Mouse (Mus musculus) embryonic facial prominence, embryonic 14.5 days (tissue): Measurements from ENCODE around the gene Dkc1. TPM values are rescaled to one million over a fixed set of nuclear protein-coding genes. Genes with fewer than 3 reads are reported as not detected.

Experiments used
- ATAC-seq: fragments of 200-750 bp; cut with Nextera tagmentation; 2 replicates; pipeline ENCODE4 v1.8.0; 2017; ENCODE audit warnings: low read depth, moderate number of reproducible peaks, moderate TSS enrichment
- DNase-seq: peaks from one replicate; pipeline ENCODE4 v3.0.0-alpha.2; 2015; ENCODE audit warnings: low spot score
- H3K27ac ChIP-seq: fragments of 300-500 bp; sonication (generic); replicated peaks from 2 replicates; pipeline ENCODE4 v1.5.1; 2014; ENCODE audit warnings: low read depth, mild to moderate bottlenecking, low read length, moderate library complexity
- H3K27me3 ChIP-seq: fragments of 300-500 bp; sonication (generic); replicated peaks from 2 replicates; pipeline ENCODE4 v1.6.1; 2014; ENCODE audit warnings: low read length; ENCODE audit not compliant: control insufficient read depth, insufficient read depth
- H3K36me3 ChIP-seq: fragments of 300-500 bp; sonication (generic); 2 replicates; pipeline ENCODE4 v1.6.1; 2014; ENCODE audit warnings: low read length, mixed read lengths; ENCODE audit not compliant: control insufficient read depth, insufficient read depth
- H3K4me1 ChIP-seq: fragments of 300-500 bp; sonication (generic); 2 replicates; pipeline ENCODE4 v1.6.1; 2014; ENCODE audit warnings: antibody characterized with exemption, low read length; ENCODE audit not compliant: control insufficient read depth, insufficient read depth
- H3K4me2 ChIP-seq: fragments of 300-500 bp; sonication (generic); 2 replicates; pipeline ENCODE4 v1.6.1; 2014; ENCODE audit warnings: low read depth, mild to moderate bottlenecking, low read length, moderate library complexity, mixed read lengths
- H3K4me3 ChIP-seq: fragments of 300-500 bp; sonication (generic); 2 replicates; pipeline ENCODE4 v1.5.1; 2014; ENCODE audit warnings: low read depth, mild to moderate bottlenecking, low read length
- H3K9ac ChIP-seq: fragments of 300-500 bp; sonication (generic); 2 replicates; pipeline ENCODE4 v1.6.1; 2014; ENCODE audit warnings: low read depth, mild to moderate bottlenecking, low read length, moderate library complexity, mixed read lengths
- H3K9me3 ChIP-seq: fragments of 300-500 bp; sonication (generic); 2 replicates; pipeline ENCODE4 v1.6.1; 2016; ENCODE audit warnings: low read length; ENCODE audit not compliant: control insufficient read depth
- WGBS: fragments of 180-500 bp; shearing (Covaris S2); extraction: QIAGEN DNeasy Blood & Tissue Kit; methylation state at CpG from one replicate; pipeline ENCODE4 v1.1.7; 2014; 5-methylcytosine and 5-hydroxymethylcytosine counted together
- polyA plus RNA-seq: library from polyadenylated mRNA; unstranded; fragments of >200 nt; fragmentation: Nextera tagmentation; extraction: Ambion mirVana; gene quantifications from 2 replicates; pipeline ENCODE4 v1.2.1, GENCODE M21; 2014

Gene Dkc1
- polyA plus RNA-seq, 1 experiment from 2014 or later = 109 TPM

- Histone ChIP-seq H3K4me3 (no peak overlapping the region), H3K27me3 (no peaks in the 10 kb centered on the region), H3K36me3 (no peaks in the 10 kb centered on the region), H3K4me1 (no peaks in the 10 kb centered on the region), H3K9ac (no peak overlapping the region), H3K27ac (no peak overlapping the region), H3K9me3 (no peaks in the 10 kb centered on the region), H3K4me2 (no peak overlapping the region)
- no peak for ATAC-seq
- DNase-seq = peak; percentile 3
- 19% methylated on average over 1 of the region's 1 CpGs for WGBS
Observed at GRCm38 (mm10) chrX:75085654-75086053, 10.0 kb upstream of the Dkc1 start.

GRCm38 (mm10) chrX:75096163-75096770 lies 613 bp downstream of the Dkc1 start:
- DNase-seq (peak; percentile 26), ATAC-seq (no peak)
- Histone ChIP-seq H3K4me3 (peak overlapping the region; percentile 56), H3K9me3 (no peaks in the 10 kb centered on the region), H3K4me2 (peak overlapping the region; percentile 57), H3K27ac (peak overlapping the region; percentile 49), H3K4me1 (no peaks in the 10 kb centered on the region), H3K36me3 (peaks cover 13% of the 10 kb centered on the region; the same call in 1 of the 2 replicates), H3K9ac (peak overlapping the region; percentile 70), H3K27me3 (no peaks in the 10 kb centered on the region)
- 26% methylated on average over 18 of the region's 23 CpGs for WGBS

GRCm38 (mm10) chrX:75098799-75099198 lies 3.1 kb downstream of the Dkc1 start:
- Histone ChIP-seq H3K9ac (no peak overlapping the region), H3K27me3 (no peaks in the 10 kb centered on the region), H3K9me3 (no peaks in the 10 kb centered on the region), H3K27ac (no peak overlapping the region), H3K4me1 (no peaks in the 10 kb centered on the region), H3K36me3 (peaks cover 30% of the 10 kb centered on the region), H3K4me2 (no peak overlapping the region), H3K4me3 (no peak overlapping the region)
- no peak for DNase-seq
- 87% methylated on average over 8 of the region's 8 CpGs for WGBS
- no peak for ATAC-seq

GRCm38 (mm10) chrX:75102293-75102692 lies 6.6 kb downstream of the Dkc1 start:
- Histone ChIP-seq H3K9me3 (no peaks in the 10 kb centered on the region), H3K9ac (no peak overlapping the region), H3K4me2 (no peak overlapping the region), H3K4me1 (no peaks in the 10 kb centered on the region), H3K36me3 (peaks cover 55% of the 10 kb centered on the region), H3K27ac (no peak overlapping the region), H3K4me3 (no peak overlapping the region), H3K27me3 (no peaks in the 10 kb centered on the region)
- DNase-seq (no peak), ATAC-seq (no peak)
- 89% methylated on average over 6 of the region's 6 CpGs for WGBS

GRCm38 (mm10) chrX:75115550-75115949 lies 19.9 kb downstream of the Dkc1 start:
- Histone ChIP-seq H3K9me3 (no peaks in the 10 kb centered on the region), H3K4me3 (no peak overlapping the region), H3K4me2 (no peak overlapping the region), H3K36me3 (peaks cover 22% of the 10 kb centered on the region), H3K4me1 (no peaks in the 10 kb centered on the region), H3K27me3 (no peaks in the 10 kb centered on the region), H3K27ac (no peak overlapping the region), H3K9ac (no peak overlapping the region)
- no peak for DNase-seq
- ATAC-seq = no peak

GRCm38 (mm10) chrX:75125606-75126005 lies 30.0 kb downstream of the Dkc1 start:
- H3K36me3 ChIP-seq = 0 out of 2 replicates have a peak, but pooled peaks cover 8% of the 10 kb centered on the region
- H3K27ac ChIP-seq = no peak overlapping the region
- WGBS = 82% methylated on average over 3 of the region's 3 CpGs
- no peak overlapping the region for H3K4me2 ChIP-seq
- H3K4me1 ChIP-seq = no peaks in the 10 kb centered on the region
- no peak for DNase-seq
- no peak for ATAC-seq
- H3K4me3 ChIP-seq = no peak overlapping the region
- H3K9me3 ChIP-seq = no peaks in the 10 kb centered on the region
- no peaks in the 10 kb centered on the region for H3K27me3 ChIP-seq
- H3K9ac ChIP-seq = no peak overlapping the region

GRCm38 (mm10) chrX:75126893-75127292 lies 31.2 kb downstream of the Dkc1 start:
- DNase-seq = no peak
- Histone ChIP-seq H3K9ac (no peak overlapping the region), H3K27ac (no peak overlapping the region), H3K4me1 (no peaks in the 10 kb centered on the region), H3K4me2 (no peak overlapping the region), H3K27me3 (no peaks in the 10 kb centered on the region), H3K4me3 (no peak overlapping the region), H3K36me3 (0 out of 2 replicates have a peak, but pooled peaks cover 8% of the 10 kb centered on the region), H3K9me3 (no peaks in the 10 kb centered on the region)
- no peak for ATAC-seq

GRCm38 (mm10) chrX:75128333-75128980 lies 32.8 kb downstream of the Dkc1 start:
- no peak for ATAC-seq
- DNase-seq = peak; percentile 17
- H3K4me2 ChIP-seq = no peak overlapping the region

GRCm38 (mm10) chrX:75129474-75129873 lies 33.8 kb downstream of the Dkc1 start:
- H3K9ac ChIP-seq = no peak overlapping the region
- 72% methylated on average over 2 of the region's 2 CpGs for WGBS
- ATAC-seq (no peak), DNase-seq (no peak)
- no peaks in the 10 kb centered on the region for H3K9me3 ChIP-seq
- H3K4me2 ChIP-seq = peak overlapping the region; percentile 54; the same call in 1 of the 2 replicates
- no peak overlapping the region for H3K4me3 ChIP-seq
- no peak overlapping the region for H3K27ac ChIP-seq
- 0 out of 2 replicates have a peak, but pooled peaks cover 8% of the 10 kb centered on the region for H3K36me3 ChIP-seq
- no peaks in the 10 kb centered on the region for H3K27me3 ChIP-seq
- H3K4me1 ChIP-seq = no peaks in the 10 kb centered on the region

More at GRCm38 (mm10) chrX:75128333-75128980, 32.8 kb downstream of the Dkc1 start:
- Histone ChIP-seq H3K27ac (no peak overlapping the region), H3K36me3 (0 out of 2 replicates have a peak, but pooled peaks cover 8% of the 10 kb centered on the region), H3K9me3 (no peaks in the 10 kb centered on the region), H3K4me1 (no peaks in the 10 kb centered on the region), H3K27me3 (no peaks in the 10 kb centered on the region), H3K9ac (no peak overlapping the region), H3K4me3 (no peak overlapping the region)
